ENCODE assay signal across 8 mouse cellular contexts in genomic region chr3:107759929-107760581, GRCm38 (mm10). TPM values are rescaled to one million over a fixed set of nuclear protein-coding genes. Genes with fewer than 3 reads are reported as not detected.
DNase-seq lines count a peak whose midpoint lies in the region; ATAC-seq lines count a peak whose summit lies in the region.

Csf1 (minus strand) TSS chr3:107760469.

- H3K4me2 ChIP-seq in forebrain, embryonic 15.5 days (replicated peaks): peak within 1 kb of the TSS; percentile 84
- H3K4me2 ChIP-seq in neural tube, embryonic 15.5 days: peak within 1 kb of the TSS; percentile 97

- peak within 1 kb of the TSS; percentile 59 for H3K4me3 ChIP-seq in forebrain, embryonic 15.5 days
- H3K4me3 ChIP-seq in neural tube, embryonic 15.5 days (replicated peaks): peak within 1 kb of the TSS; percentile 65

- intact Hi-C loops in heart, postnatal 14 days (cut with DNase I): loop anchor here (2.0 kb wide), 3 partner anchors 27 to 105 kb away; no protein-coding TSS in a partner anchor

- H3K27ac ChIP-seq in forebrain, embryonic 15.5 days (replicated peaks): peak within 1 kb of the TSS; percentile 69
- peak within 1 kb of the TSS; percentile 82 for H3K27ac ChIP-seq in neural tube, embryonic 15.5 days (replicated peaks)

- H3K9me3 ChIP-seq in forebrain, embryonic 15.5 days: no peaks in the 10 kb centered on the region
- H3K9me3 ChIP-seq in neural tube, embryonic 15.5 days (replicated peaks): no peaks in the 10 kb centered on the region

- peaks cover 41% of the 10 kb centered on the region for H3K4me1 ChIP-seq in forebrain, embryonic 15.5 days
- H3K4me1 ChIP-seq in neural tube, embryonic 15.5 days: peaks cover 44% of the 10 kb centered on the region

- no peaks in the 10 kb centered on the region for H3K27me3 ChIP-seq in forebrain, embryonic 15.5 days
- no peaks in the 10 kb centered on the region for H3K27me3 ChIP-seq in neural tube, embryonic 15.5 days (replicated peaks)

- peak; percentile 86 for ATAC-seq in forebrain, embryonic 15.5 days (replicated peaks)
- peak; percentile 83 for ATAC-seq in neural tube, embryonic 15.5 days (ENCODE audit: low FRiP score)

- peak; percentile 22 to 44 for DNase-seq in CD8-positive naive resting alpha-beta T cell, adult 2 months (ENCODE audit: low read depth in 2 of 2, low spot score in 2 of 2)
- peak; percentile 47 for DNase-seq in c-Kit-positive CD71-negative TER-119-negative erythroid progenitor cells, embryonic 14.5 days (ENCODE audit: low read depth)
- peak; percentile 88 to 90 for DNase-seq in heart, postnatal 14 days
- DNase-seq in layer of hippocampus, adult 11-12 months (ENCODE audit: low spot score): peak; percentile 89
- DNase-seq in lung, adult 18-20 months: peak; percentile 86 to 87
- DNase-seq in testis, postnatal 14 days (ENCODE audit: low spot score): peak; percentile 70

- under 1% methylated on average over 56 of the region's 56 CpGs for WGBS in forebrain, embryonic 15.5 days
- under 1% methylated on average over 56 of the region's 56 CpGs for WGBS in neural tube, embryonic 15.5 days

- no peaks in the 10 kb centered on the region for H3K36me3 ChIP-seq in forebrain, embryonic 15.5 days
- H3K36me3 ChIP-seq in neural tube, embryonic 15.5 days: no peaks in the 10 kb centered on the region

- peak within 1 kb of the TSS; percentile 86 for H3K9ac ChIP-seq in forebrain, embryonic 15.5 days (replicated peaks)
- peak within 1 kb of the TSS; percentile 76 for H3K9ac ChIP-seq in neural tube, embryonic 15.5 days (replicated peaks)

RNA-seq across cellular contexts. Expression of gene Csf1, which starts in this region (rescaled TPM):
- 6.5 and 7.9 TPM in 2 replicates for polyA plus RNA-seq in forebrain, embryonic 15.5 days (2015; fragmentation: Nextera tagmentation; extraction: Ambion mirVana)
- total RNA-seq in heart, postnatal 14 days (2021): 10 to 100 TPM; 25.5 to 33.6 TPM
- 7.8 and 8.4 TPM in 2 replicates for polyA plus RNA-seq in neural tube, embryonic 15.5 days (2015; fragmentation: Nextera tagmentation; extraction: Ambion mirVana)

Comparison
In these comparisons a context has a peak if more than half of its experiments do, and no peak if none do; other contexts are left out.
1. Peak in every context shown above with its lines: DNase-seq, ATAC-seq, H3K4me3 ChIP-seq and H3K27ac ChIP-seq.
2. DNase-seq: peak in every context shown above with its lines; median percentile 89 in heart, postnatal 14 days; 89 in layer of hippocampus, adult 11-12 months; 86 in lung, adult 18-20 months; 70 in testis, postnatal 14 days; 47 in c-Kit-positive CD71-negative TER-119-negative erythroid progenitor cells, embryonic 14.5 days; 33 in CD8-positive naive resting alpha-beta T cell, adult 2 months.